Mouse (Mus musculus) adrenal gland (tissue): Measurements from ENCODE around the gene Stambpl1.
"Not testable (repeated sequence)": the region's sequence is repeated elsewhere in the genome, so short reads cannot be mapped to it uniquely, and the experiment has no call there.

Experiments
- intact Hi-C: fragments of 180-260 bp; cut with DNase I; formaldehyde crosslinking; loops from one replicate; pipeline ENCODE4 v1.15.1; 2025

Gene Stambpl1

GRCm38 (mm10) chr19:34198066-34198465, 6.0 kb downstream of the Stambpl1 start:
- intact Hi-C loops, result no loop called here

DNA sequence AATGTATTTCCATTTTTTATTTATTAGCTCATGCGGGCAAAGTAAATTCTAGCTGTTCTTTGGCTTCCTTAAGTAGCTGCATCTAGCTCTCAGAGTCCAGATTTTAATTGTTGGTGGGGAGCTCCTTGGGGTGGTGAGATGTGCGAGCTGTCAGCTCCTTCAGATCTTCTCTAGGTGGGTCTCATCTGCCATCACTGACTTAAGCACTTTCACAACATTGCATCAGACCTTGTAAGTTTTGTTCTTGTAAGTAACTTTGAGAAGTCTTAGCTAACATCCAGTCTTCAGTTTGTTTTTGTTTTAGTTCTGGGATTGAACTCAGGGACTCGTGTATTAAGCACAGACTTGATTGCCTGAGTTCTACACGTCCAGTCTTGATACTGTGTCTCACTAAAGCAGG, 6.9 kb downstream of the Stambpl1 start:
- intact Hi-C loops, result no loop called here

- intact Hi-C loops, result no loop called here
Measured at GRCm38 (mm10) chr19:34199488-34199887, 7.5 kb downstream of the Stambpl1 start.

DNA sequence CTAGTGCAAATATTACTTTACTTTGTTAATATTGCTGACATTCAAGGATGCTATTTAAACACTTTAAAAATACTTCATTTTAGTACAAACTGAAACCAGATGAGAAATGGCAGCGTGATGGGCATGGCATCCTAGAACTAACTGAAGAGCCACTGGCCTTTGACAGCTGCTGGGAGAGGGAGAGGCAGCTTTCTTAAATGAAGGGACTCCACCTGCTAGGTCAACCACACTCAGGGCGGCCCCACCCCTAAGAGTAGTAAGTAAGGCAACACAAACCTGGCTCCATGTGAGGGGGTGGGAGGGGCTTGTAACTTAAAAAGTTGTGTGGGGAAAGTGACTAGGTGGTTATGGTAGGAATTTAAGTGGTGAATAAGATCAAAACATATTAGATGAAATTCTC, 10.6 kb downstream of the Stambpl1 start:
- intact Hi-C loops, result no loop called here

DNA sequence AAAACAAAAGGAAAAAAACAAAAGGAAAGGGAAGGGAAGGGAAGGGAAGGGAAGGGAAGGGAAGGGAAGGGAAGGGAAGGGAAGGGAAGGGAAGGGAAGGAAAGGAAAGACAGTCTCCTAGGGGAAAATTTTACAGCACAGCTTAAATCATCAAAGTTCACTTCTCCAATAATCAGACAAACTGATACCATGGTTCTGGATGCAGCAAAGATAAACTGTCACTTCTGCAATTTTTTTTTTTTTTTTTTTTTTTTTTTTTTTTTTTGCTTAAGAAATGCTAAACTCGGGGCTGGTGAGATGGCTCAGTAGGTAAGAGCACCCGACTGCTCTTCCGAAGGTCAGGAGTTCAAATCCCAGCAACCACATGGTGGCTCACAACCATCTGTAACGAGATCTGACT, 14.1 kb downstream of the Stambpl1 start:
- intact Hi-C loops, result not testable (repeated sequence)

DNA sequence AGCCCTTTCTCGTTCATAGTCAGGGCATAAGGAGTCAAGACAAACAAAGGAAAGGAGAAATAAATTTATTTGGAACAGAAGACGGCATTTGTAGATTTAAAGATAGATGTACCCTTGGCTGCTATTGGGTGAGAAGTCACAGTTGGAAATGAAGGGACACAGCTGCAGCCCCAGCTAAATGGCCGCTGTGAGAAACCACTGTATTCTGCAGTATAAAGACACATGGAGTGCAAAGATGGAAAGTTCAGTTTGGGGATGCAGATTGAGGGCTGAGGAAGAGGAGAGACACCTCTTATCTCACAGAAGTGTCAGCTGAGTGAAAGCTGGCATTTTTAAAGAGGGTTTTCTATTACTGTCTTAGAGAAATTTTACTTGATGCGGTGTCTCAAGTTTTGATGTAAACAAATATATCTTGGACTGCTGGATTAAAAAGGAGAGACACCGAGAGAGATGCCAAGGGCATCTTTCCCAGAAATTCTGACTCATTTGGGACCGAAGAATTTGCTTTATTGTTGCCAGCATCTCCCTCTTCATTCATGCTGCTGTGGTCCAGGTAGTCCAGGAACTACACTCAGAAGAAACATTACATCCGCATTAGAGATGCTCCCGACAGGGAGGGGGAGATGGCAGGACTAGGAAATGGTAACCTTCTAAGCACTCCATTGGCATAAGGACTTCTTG, 14.9 kb downstream of the Stambpl1 start:
- intact Hi-C loops, result no loop called here

- intact Hi-C loops, result no loop called here
Measured at GRCm38 (mm10) chr19:34209031-34209430, 17.0 kb downstream of the Stambpl1 start.

GRCm38 (mm10) chr19:34209930-34210581, 18.0 kb downstream of the Stambpl1 start:
- intact Hi-C loops, result no loop called here

DNA sequence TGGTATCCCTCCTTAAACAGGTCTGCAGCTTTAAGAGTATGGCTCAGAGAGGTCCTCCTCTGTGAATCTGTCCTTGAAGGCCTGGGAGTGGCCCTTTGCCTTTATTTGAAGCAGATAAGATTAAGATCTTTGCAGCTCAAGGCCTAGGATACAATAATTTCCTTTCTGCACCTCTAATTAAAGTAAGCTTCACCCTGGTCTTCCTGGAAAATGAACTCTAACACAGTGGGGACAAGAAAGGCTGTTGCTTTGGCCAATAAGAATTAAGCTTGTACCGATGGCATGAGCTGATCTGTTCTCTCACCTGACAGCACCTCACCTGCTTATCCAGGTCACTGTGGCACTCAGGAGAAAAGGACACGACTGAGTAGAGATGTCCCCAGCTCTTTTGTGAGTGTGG, 18.8 kb downstream of the Stambpl1 start:
- intact Hi-C loops, result no loop called here

GRCm38 (mm10) chr19:34212489-34213250, 20.6 kb downstream of the Stambpl1 start:
- intact Hi-C loops, result no loop called here

- intact Hi-C loops, result no loop called here
Measured at GRCm38 (mm10) chr19:34213251-34213645, 21.2 kb downstream of the Stambpl1 start.

DNA sequence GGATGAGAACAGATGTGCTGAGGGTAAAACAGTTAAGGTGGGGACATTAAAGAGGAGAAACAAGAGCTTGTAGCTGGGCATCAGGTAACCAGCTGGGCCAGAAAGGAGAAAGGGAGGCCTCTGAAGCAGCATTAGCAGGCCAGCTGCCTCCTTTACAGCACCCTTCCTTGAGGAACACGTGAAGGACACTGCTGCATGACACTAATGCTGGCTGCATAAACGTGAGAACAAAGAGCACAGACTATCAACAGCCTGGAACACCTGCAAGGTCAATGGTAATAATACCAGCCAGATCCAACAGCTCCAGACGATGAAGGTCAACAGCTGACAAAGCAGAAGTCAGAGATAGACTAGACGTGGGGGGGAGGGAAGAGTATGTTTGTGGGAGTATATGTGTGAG, 22.1 kb downstream of the Stambpl1 start:
- intact Hi-C loops, result no loop called here

DNA sequence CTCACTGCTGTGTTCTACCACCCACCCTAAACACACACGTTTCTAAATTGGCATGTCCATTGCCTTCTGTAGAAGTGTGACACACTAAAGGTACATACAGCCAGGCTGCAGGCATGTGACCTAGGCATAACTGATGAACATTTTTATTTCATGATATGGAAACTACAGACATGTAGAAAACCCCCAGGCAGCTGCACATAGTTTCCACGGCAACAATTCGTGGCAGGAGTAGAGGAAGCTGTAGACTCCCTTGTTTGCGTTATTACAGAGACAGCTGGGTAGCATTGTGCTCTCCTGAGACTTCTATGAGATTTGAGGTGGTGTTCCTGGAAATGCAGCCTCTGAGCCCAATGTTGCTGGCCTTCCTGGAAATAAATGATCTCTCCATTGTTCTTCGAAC, 24.9 kb downstream of the Stambpl1 start:
- intact Hi-C loops, result no loop called here

DNA sequence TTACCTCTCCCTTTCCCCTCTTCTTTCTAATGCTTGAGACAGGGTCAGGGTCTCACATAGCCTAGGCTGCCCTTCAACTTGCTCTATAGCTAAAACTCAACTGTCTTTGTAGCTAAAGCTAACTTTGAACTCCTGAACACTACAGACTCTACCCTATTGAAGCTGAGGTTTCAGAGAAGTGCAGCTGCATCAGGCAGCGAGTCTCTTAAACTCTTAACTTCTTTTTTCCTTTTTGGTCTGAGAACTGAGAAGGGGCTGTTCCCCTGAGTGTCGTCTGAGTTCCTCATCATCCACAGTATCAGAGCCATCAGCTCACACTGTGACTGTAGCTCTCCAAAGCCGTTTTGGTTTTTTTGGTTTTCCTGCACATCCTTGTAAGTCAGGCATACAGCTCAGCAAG, 25.7 kb downstream of the Stambpl1 start:
- intact Hi-C loops, result no loop called here

GRCm38 (mm10) chr19:34219260-34219968, 27.4 kb downstream of the Stambpl1 start:
- intact Hi-C loops, result no loop called here

DNA sequence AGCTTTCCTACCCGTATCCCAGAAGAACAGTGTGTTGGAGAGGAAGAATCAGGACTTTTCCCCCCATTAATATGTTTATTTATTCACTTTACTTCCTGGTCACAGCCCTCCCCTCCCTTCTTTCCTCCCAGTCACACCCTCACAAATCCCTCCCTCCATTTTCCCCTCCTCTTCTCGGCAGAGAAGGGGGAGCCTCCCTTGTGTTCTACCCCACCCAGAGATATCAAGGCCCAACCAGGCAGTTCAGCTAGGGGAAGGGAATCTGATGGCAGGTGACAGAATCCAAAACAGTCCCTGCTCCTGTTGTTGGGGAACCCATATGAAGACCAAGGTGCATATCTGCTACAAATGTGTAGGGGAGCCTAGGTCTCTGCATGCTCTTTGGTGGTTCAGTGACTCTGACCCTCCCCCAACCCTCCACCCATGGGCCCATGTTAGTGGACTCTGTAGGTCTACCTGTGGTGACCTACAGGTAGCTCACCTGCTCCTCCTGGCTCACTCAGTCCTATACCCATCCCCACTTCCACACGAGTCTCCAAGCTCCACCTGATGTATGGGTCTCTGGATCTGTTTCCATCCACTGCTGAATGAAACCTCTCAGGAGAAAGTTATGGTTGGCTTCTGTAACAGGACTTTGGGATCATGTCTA, 28.8 kb downstream of the Stambpl1 start:
- intact Hi-C loops, result no loop called here

GRCm38 (mm10) chr19:34222805-34223204, 30.8 kb downstream of the Stambpl1 start:
- intact Hi-C loops, result no loop called here

DNA sequence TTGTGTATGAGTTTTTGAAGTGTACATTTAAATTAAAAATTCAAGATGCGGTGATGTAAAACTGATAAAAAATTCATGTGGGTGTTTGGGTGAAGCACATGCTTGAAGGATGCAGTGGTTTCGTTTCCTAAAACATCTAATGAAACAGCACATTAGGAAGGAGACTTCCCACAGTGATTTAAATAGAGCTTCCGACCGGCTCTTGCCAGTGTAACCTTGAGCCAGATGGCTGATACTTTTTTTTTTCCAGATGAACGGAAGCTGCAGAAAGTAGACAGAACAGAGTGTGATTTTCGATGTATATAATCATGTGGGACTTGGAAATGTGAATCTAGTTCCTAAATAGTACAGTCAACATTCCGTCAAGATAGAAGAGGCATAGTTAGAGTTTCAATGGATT, 39.6 kb downstream of the Stambpl1 start:
- intact Hi-C loops, result no loop called here

DNA sequence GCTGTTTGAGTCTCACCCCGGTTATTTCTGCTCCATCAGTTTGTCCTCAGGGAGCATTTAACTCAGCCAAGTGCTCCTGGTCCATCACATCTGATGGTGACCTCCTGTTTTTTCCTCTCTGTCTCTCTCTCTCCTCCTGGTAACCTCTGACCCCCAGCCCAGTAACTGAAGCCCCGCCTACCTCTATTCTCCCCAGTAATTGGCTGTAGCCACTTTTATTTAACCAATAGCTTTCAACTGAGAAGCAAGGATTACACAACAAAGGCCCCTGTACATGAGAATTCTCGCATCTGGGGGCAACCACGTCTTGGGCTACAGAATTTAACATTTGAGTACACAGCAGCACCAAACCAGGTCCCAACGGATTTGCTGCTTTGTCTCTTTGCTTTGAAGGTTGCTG, 40.3 kb downstream of the Stambpl1 start:
- intact Hi-C loops, result no loop called here

DNA sequence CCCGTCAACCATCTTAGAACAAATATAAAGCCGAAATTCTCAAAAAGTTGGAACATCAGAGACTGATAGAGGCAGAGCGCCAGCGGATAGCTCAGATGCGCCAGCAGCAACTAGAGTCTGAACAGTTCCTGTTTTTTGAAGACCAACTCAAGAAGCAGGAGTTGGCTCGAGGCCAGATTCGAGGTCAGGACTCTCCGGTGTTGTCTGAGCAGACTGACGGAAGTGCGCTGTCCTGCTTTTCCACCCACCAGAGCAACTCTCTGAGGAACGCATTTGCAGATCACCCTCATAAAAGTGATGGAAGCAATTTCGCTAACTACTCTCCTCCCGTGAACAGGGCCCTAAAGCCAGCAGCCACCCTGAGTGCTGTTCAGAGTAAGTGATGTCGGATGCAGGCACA, 41.9 kb downstream of the Stambpl1 start:
- intact Hi-C loops, result no loop called here

- intact Hi-C loops, result no loop called here
Measured at GRCm38 (mm10) chr19:34236049-34236448, 44.0 kb downstream of the Stambpl1 start.
